ENCODE assay signal across 12 mouse cellular contexts in genomic region chr10:121291272-121291917, GRCm38 (mm10). TPM values are rescaled to one million over a fixed set of nuclear protein-coding genes. Genes with fewer than 3 reads are reported as not detected.
DNase-seq lines count a peak whose midpoint lies in the region; ATAC-seq and TF ChIP-seq lines count a peak whose summit lies in the region.
"Had no signal": no experiment of that assay in that cellular context is flagged by ENCODE, and none has a peak within 500 bp of the region (broad histone marks: within the 10 kb centered on the region; RNA-seq: fewer than 3 reads in every experiment).

No protein-coding gene starts in this region.

- no peak for TF ChIP-seq POLR2A in cortical plate, adult 2 months (IDR thresholded peaks at IDR 0.05; ENCODE audit: extremely low read depth, insufficient read depth, low read length)

- H3K9me3 ChIP-seq in hindbrain, embryonic 11.5 days (ENCODE audit: control insufficient read depth, low read length): no peaks in the 10 kb centered on the region
- H3K9me3 ChIP-seq in hindbrain, embryonic 10.5 days: no peaks in the 10 kb centered on the region
- H3K9me3 ChIP-seq in forebrain, postnatal 0 days (ENCODE audit: low read length): no peaks in the 10 kb centered on the region
- no peaks in the 10 kb centered on the region for H3K9me3 ChIP-seq in midbrain, embryonic 15.5 days

- H3K4me3 ChIP-seq in hindbrain, embryonic 11.5 days (ENCODE audit: low read depth, low read length): no peak overlapping the region
- no peak overlapping the region for H3K4me3 ChIP-seq in hindbrain, embryonic 10.5 days
- no peak overlapping the region for H3K4me3 ChIP-seq in cortical plate, adult 2 months (ENCODE audit: insufficient read depth, low read length)
- H3K4me3 ChIP-seq in forebrain, postnatal 0 days (ENCODE audit: low read depth, low read length): no peak overlapping the region
- H3K4me3 ChIP-seq in midbrain, embryonic 15.5 days: no peak overlapping the region

- H3K9ac ChIP-seq in hindbrain, embryonic 11.5 days (ENCODE audit: low read depth, low read length): no peak overlapping the region
- H3K9ac ChIP-seq in forebrain, postnatal 0 days: 0 out of 2 replicates have a peak overlapping the region, but pooled peaks have one; percentile 25
- no peak overlapping the region for H3K9ac ChIP-seq in midbrain, embryonic 15.5 days

- no peak overlapping the region for H3K4me2 ChIP-seq in hindbrain, embryonic 11.5 days (replicated peaks; ENCODE audit: low read depth, low read length)
- peak overlapping the region; percentile 34 for H3K4me2 ChIP-seq in forebrain, postnatal 0 days (ENCODE audit: low read depth)
- H3K4me2 ChIP-seq in midbrain, embryonic 15.5 days: peak overlapping the region; percentile 37

- H3K4me1 ChIP-seq in hindbrain, embryonic 11.5 days (replicated peaks; ENCODE audit: control insufficient read depth, insufficient read depth, low read length): no peaks in the 10 kb centered on the region; the same call in 1 of the 2 replicates
- H3K4me1 ChIP-seq in hindbrain, embryonic 10.5 days (replicated peaks): peaks cover 27% of the 10 kb centered on the region
- H3K4me1 ChIP-seq in cortical plate, adult 2 months (ENCODE audit: control insufficient read depth, insufficient read depth, low read length): peaks cover 11% of the 10 kb centered on the region
- peaks cover 12% of the 10 kb centered on the region for H3K4me1 ChIP-seq in forebrain, postnatal 0 days (ENCODE audit: insufficient read depth)
- peaks cover 19% of the 10 kb centered on the region for H3K4me1 ChIP-seq in midbrain, embryonic 15.5 days

- no peak for TF ChIP-seq CTCF in cortical plate, adult 2 months (IDR thresholded peaks at IDR 0.05; ENCODE audit: extremely low read depth, insufficient read depth, low read length)
- TF ChIP-seq CTCF in forebrain, postnatal 0 days (IDR thresholded peaks at IDR 0.05; ENCODE audit: low read depth): no peak

- H3K36me3 ChIP-seq in hindbrain, embryonic 11.5 days (ENCODE audit: control insufficient read depth, insufficient read depth, low read length): no peaks in the 10 kb centered on the region
- H3K36me3 ChIP-seq in hindbrain, embryonic 10.5 days: peaks cover 29% of the 10 kb centered on the region
- H3K36me3 ChIP-seq in forebrain, postnatal 0 days (ENCODE audit: insufficient read depth): peaks cover 48% of the 10 kb centered on the region
- H3K36me3 ChIP-seq in midbrain, embryonic 15.5 days (replicated peaks): peaks cover 32% of the 10 kb centered on the region; the same call in 1 of the 2 replicates

- DNase-seq in hindbrain, embryonic 11.5 days (ENCODE audit: low spot score): no peak
- DNase-seq in hindbrain, embryonic 10.5 days (ENCODE audit: low spot score): no peak
- no peak for DNase-seq in forebrain, postnatal 0 days
- DNase-seq in thymus, postnatal 4 days: no peak
- no peak for DNase-seq in embryo, embryonic 9.5 days (ENCODE audit: extremely low spot score)
- DNase-seq: gastrocnemius, postnatal 36 days; kidney, adult 9 months; thymus, postnatal 25 days had no signal

- no peaks in the 10 kb centered on the region for H3K27me3 ChIP-seq in hindbrain, embryonic 11.5 days (ENCODE audit: control insufficient read depth, insufficient read depth, low read length)
- H3K27me3 ChIP-seq in hindbrain, embryonic 10.5 days (ENCODE audit: insufficient read depth, poor library complexity, severe bottlenecking): peaks cover 14% of the 10 kb centered on the region
- no peaks in the 10 kb centered on the region for H3K27me3 ChIP-seq in forebrain, postnatal 0 days (ENCODE audit: insufficient read depth, low read length)
- no peaks in the 10 kb centered on the region for H3K27me3 ChIP-seq in midbrain, embryonic 15.5 days (replicated peaks)

- ATAC-seq in hindbrain, embryonic 11.5 days (ENCODE audit: low FRiP score): peak; percentile 30; the same call in 1 of the 2 replicates
- peak; percentile 19; the same call in 1 of the 2 replicates for ATAC-seq in forebrain, postnatal 0 days
- ATAC-seq in midbrain, embryonic 15.5 days (replicated peaks): peak; percentile 59
- ATAC-seq in inflammation-experienced regulatory T-cells, adult 6 months: no peak

- H3K27ac ChIP-seq in hindbrain, embryonic 11.5 days (ENCODE audit: low read depth, low read length): peak overlapping the region; percentile 54; the same call in 1 of the 2 replicates
- no peak overlapping the region for H3K27ac ChIP-seq in hindbrain, embryonic 10.5 days
- H3K27ac ChIP-seq in cortical plate, adult 2 months (ENCODE audit: insufficient read depth, low read length): peak overlapping the region; percentile 68
- peak overlapping the region; percentile 71 for H3K27ac ChIP-seq in forebrain, postnatal 0 days (ENCODE audit: low read depth, low read length)
- H3K27ac ChIP-seq in midbrain, embryonic 15.5 days: peak overlapping the region; percentile 46

- 91% methylated on average over 10 of the region's 10 CpGs for WGBS in hindbrain, embryonic 11.5 days
- 91% methylated on average over 10 of the region's 10 CpGs for WGBS in hindbrain, embryonic 10.5 days
- 81% methylated on average over 10 of the region's 10 CpGs for WGBS in forebrain, postnatal 0 days
- WGBS in midbrain, embryonic 15.5 days: 83% methylated on average over 10 of the region's 10 CpGs

RNA-seq across cellular contexts. Expression of gene Tbc1d30, which starts 59.7 kb away (rescaled TPM):
- polyA plus RNA-seq in hindbrain, embryonic 11.5 days (2014; fragmentation: Nextera tagmentation; extraction: Ambion mirVana): 4.7 and 6.1 TPM in 2 replicates
- polyA plus RNA-seq in hindbrain, embryonic 10.5 days (2016; fragmentation: Nextera tagmentation; extraction: Ambion mirVana): 3.1 and 4.1 TPM in 2 replicates
- polyA plus RNA-seq in cortical plate, adult 2 months (2012; rRNA removed): 48.6 and 49.1 TPM in 2 replicates
- 34.7 and 36.0 TPM in 2 replicates for total RNA-seq in forebrain, postnatal 0 days (2014; rRNA removed)
- 5.6 and 7.5 TPM in 2 replicates for polyA plus RNA-seq in forebrain, postnatal 0 days (2015; fragmentation: Nextera tagmentation; extraction: Ambion mirVana)
- 12.7 and 14.1 TPM in 2 replicates for polyA plus RNA-seq in midbrain, embryonic 15.5 days (2015; fragmentation: Nextera tagmentation; extraction: Ambion mirVana)
- 1 to 10 TPM; 3.3 to 7.0 (median 3.5) TPM for polyA plus RNA-seq in inflammation-experienced regulatory T-cells, adult 6 months (2017; shearing (Covaris generic))
- polyA plus RNA-seq: C2C12 had no signal
